Mouse (Mus musculus) cortical plate, adult 2 months (tissue): ENCODE measurements around the gene Polr1b. TPM values are rescaled to one million over a fixed set of nuclear protein-coding genes. Genes with fewer than 3 reads are reported as not detected.

Experiments
- H3K27ac ChIP-seq: fragments of 200-500 bp; 2 replicates; pipeline ENCODE4 v1.5.1; 2012; ENCODE audit warnings: low read length, control low read depth, inconsistent platforms; ENCODE audit not compliant: insufficient read depth
- H3K4me1 ChIP-seq: fragments of 200-500 bp; 2 replicates; pipeline ENCODE4 v1.6.1; 2011; ENCODE audit warnings: low read length; ENCODE audit not compliant: control insufficient read depth, insufficient read depth
- H3K4me3 ChIP-seq: fragments of 200-500 bp; 2 replicates; pipeline ENCODE4 v1.5.1; 2011; ENCODE audit warnings: mild to moderate bottlenecking, low read length, control low read depth; ENCODE audit not compliant: insufficient read depth
- CTCF ChIP-seq: fragments of 200-500 bp; IDR thresholded peaks from 2 replicates; pipeline ENCODE4 v1.5.1; 2011; ENCODE audit warnings: mild to moderate bottlenecking, control low read depth, low read length; ENCODE audit not compliant: insufficient read depth; ENCODE audit errors: extremely low read depth
- POLR2A ChIP-seq: fragments of 200-500 bp; IDR thresholded peaks from 2 replicates; pipeline ENCODE4 v1.6.1; 2011; ENCODE audit warnings: mild to moderate bottlenecking, low read length, control low read depth; ENCODE audit not compliant: insufficient read depth; ENCODE audit errors: extremely low read depth
- polyA plus RNA-seq: library from polyadenylated mRNA; depleted of rRNA; stranded (reverse); fragments of >200 nt; gene quantifications from 2 replicates; pipeline ENCODE4 v1.2.3, GENCODE M21; 2012; rRNA removed

The Polr1b gene
- 27.8 and 32.1 TPM in 2 replicates for polyA plus RNA-seq

DNA sequence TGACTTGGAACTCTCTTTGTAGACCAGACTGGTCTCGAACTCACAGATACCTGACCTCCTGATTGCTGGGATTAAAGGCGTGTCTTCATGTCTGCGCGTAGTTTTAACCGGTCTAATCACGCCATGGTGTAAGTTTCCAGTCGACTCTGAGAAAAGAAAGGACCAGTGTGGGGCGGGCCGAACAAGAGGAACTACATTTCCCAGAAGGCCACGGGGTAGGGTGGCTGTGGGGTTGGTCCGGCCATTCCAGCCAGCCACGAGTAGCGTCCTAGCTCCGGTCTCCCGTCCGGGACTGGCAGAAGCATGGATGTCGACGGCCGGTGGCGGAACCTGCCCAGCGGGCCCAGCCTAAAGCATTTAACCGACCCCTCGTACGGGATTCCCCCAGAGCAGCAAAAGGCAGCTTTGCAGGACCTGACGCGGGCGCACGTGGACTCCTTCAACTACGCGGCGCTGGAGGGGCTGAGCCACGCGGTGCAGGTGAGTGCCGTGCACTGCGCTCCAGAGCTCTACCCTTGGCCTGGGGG, at the start of gene Polr1b:
Gene Polr1b, plus strand, starts transcription at position 212 of the 527 bp plus-strand sequence.
- H3K4me3 ChIP-seq: peak within 1 kb of the TSS; percentile 67
- H3K4me1 ChIP-seq: no peaks in the 10 kb centered on the region
- no peak within 1 kb of the TSS for H3K27ac ChIP-seq
- TF ChIP-seq CTCF (no peak), POLR2A (peak; percentile 62; the same call in 1 of the 2 replicates)

DNA sequence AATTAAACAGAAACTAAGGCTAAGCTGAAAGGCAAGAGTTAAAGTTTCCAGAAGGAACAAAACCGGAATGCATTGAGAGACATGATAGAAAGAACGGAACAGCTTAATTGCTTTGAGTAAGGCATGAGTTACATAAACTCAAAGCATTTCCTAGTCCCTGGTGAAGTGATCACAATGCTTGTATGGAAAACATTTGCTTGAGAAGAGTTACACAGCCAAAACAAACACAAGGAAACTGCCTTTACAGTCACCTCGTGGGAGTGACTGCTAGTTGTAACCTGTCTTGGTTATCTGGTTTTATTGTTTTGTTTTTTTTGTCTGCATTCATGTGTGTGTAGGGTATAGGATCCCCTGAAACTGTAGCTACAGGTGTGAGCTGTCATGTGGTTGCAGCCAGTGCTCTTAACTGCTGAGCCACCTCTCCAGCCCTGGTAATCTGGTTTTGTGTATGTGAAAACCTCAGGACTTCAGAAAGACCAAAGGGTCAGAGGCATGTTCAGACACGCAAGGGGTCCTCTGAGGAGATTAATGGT, 48.3 kb upstream of the Polr1b start:
- no peak overlapping the region for H3K4me3 ChIP-seq
- TF ChIP-seq CTCF (no peak), POLR2A (no peak)
- no peaks in the 10 kb centered on the region for H3K4me1 ChIP-seq

DNA sequence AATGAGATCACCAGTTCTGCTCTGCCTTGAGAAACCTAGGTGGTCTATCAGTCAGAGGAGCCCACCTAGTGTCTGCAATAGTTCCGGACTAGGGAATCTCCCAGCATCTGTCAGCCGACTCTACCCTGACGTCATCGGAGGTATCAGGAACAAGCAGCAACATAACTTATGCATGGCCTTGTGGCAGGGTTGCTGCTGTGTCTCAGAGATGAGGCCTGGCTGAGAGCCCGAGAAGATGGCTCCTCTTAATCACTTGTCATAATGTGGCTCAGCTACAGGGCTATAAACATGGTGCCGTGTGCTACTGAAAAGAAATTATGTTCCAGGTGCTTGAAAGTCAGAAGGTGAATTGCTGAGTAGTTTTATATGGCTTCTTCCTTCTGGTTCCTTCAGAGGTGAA, 45.1 kb upstream of the Polr1b start:
- Histone ChIP-seq H3K27ac (no peak overlapping the region), H3K4me3 (no peak overlapping the region), H3K4me1 (no peaks in the 10 kb centered on the region)
- TF ChIP-seq CTCF (no peak), POLR2A (no peak)

More for the DNA sequence above, 48.3 kb upstream of the Polr1b start:
- no peak overlapping the region for H3K27ac ChIP-seq

DNA sequence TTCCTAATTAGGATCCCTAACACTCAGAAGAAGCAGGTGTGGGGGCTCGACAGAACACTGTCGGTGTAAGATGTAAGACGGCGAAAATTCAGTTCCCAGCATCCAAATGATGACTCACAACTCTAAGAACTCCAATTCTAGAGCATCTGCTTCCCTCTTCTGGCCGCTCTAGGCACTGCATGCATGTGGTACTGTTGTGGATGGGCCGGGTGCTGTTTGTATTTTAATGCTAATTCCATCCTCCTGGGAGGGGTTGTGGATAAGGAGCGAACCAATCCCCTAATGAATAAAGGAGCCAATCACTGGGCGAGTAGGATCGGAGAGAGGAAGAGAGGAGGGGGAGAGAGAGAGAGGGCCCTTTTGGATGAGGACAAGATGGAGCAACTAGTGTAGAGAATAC, 44.2 kb upstream of the Polr1b start:
- H3K4me3 ChIP-seq: no peak overlapping the region
- no peaks in the 10 kb centered on the region for H3K4me1 ChIP-seq
- no peak overlapping the region for H3K27ac ChIP-seq
- TF ChIP-seq CTCF (peak; percentile 43; the same call in 1 of the 2 replicates), POLR2A (no peak)

DNA sequence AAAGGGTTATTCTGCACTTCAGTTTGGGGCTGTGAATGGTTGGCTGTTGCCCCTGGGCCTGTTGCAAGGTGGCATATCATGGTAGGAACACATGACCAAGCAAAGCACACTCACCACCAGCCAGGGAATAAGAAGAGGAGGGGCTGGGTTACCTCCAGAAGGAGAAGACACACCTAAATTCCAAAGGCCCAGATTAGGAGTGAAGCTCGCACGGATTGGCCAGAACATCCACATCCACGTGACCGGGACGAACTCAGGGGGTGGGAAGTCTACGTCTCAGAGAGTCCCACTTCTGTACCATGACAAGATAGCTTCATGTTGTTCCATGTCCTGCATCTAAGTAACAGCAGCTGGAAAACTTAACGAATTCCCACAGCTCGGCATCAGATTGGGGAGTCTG, 43.5 kb upstream of the Polr1b start:
- no peak for TF ChIP-seq POLR2A
- TF ChIP-seq CTCF: no peak
- H3K27ac ChIP-seq: no peak overlapping the region
- no peak overlapping the region for H3K4me3 ChIP-seq
- no peaks in the 10 kb centered on the region for H3K4me1 ChIP-seq

DNA sequence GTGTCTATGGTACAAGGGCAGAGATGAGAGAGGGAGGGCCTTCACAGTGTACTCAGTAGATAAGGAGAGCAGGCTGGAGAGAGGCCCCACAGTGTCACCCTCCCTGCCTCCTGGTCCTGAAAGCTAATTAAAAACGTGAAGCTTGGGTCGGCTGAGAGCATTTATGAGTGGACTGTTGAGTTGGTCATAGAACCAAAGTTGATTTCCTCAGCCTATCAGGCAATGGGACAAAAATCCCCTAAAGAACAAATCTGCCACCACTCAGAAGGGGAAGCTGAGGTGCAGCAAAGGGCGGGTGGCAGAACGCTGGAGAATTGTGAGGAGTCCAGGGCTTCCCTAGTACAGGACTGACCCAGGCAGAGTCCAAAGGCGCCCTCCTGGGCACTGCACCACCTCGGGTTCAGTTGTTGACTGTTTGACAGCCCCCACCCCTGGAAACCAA, 42.9 kb upstream of the Polr1b start:
- Histone ChIP-seq H3K27ac (no peak overlapping the region), H3K4me1 (no peaks in the 10 kb centered on the region), H3K4me3 (no peak overlapping the region)
- TF ChIP-seq CTCF: no peak
- TF ChIP-seq POLR2A: no peak

DNA sequence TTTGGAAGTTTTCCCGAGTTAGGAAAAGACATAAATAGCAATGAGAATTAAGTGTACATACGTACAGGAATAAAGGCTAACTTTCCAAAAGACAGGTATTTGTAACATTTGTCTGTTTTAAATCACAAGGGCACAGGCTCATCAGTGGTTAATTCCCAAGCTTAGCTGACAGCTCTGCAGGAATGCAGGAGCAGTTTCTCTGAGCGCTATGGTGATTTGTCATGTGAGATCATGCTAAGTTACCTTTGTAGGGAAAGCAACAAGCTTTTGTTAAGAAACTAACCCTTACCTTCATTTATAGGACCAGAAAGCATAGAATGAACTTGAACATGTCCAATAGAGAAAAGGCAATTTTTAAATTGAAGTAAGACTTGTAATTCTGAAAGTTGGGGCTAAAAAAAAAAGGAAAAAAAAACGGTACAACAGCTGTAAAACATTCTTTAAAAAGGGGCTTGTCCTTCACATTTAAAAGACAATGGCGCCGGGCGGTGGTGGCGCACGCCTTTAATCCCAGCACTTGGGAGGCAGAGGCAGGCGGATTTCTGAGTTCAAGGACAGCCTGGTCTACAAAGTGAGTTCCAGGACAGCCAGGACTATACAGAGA, 39.2 kb upstream of the Polr1b start:
- Histone ChIP-seq H3K27ac (no peak overlapping the region), H3K4me1 (no peaks in the 10 kb centered on the region), H3K4me3 (no peak overlapping the region)
- TF ChIP-seq POLR2A (no peak), CTCF (no peak)

DNA sequence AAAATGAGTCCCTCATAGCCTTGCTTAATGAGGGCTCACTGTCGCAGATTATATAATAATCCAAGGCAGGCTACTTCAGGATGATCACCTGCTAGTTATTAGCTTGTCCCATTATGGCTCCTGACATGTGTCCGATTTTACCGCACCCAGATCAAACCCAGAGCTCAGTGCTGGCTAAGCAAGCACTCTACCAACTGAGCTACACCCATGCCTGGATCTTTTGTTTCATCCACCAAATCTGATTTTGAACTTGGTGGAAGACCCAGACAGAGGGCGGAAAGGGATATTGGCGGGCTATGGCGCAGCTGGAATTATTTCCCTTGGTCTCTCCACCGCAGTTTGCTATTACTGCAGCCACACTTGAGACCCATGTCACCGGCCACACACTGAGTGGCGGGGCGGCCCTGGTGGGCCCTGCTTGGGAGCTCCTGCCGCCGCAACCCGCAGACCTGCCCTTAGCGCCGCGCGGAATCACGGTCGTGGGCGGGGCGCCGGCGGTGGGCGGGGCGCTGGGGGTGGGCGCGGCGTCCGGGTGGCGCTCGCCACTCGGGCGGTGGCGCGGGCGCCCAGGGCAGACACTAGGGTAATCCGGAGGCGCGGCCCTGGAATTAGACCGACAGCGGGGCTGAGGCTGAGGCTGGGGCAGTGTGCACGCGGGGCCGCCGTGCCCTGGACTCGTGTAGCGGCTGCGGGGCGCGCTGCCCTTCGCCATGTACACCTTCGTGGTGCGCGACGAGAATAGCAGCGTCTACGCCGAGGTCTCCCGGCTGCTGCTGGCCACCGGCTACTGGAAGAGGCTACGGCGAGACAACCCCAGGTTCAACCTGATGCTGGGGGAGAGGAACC, 35.1 kb upstream of the Polr1b start, which contains the start of gene Ttl:
Gene Ttl, plus strand, starts transcription at position 506 of the 846 bp plus-strand sequence.
- TF ChIP-seq CTCF (no peak), POLR2A (peak; percentile 55)
- Histone ChIP-seq H3K27ac (peak within 1 kb of the TSS; percentile 65), H3K4me3 (peak within 1 kb of the TSS; percentile 85), H3K4me1 (peaks cover 7% of the 10 kb centered on the region)

DNA sequence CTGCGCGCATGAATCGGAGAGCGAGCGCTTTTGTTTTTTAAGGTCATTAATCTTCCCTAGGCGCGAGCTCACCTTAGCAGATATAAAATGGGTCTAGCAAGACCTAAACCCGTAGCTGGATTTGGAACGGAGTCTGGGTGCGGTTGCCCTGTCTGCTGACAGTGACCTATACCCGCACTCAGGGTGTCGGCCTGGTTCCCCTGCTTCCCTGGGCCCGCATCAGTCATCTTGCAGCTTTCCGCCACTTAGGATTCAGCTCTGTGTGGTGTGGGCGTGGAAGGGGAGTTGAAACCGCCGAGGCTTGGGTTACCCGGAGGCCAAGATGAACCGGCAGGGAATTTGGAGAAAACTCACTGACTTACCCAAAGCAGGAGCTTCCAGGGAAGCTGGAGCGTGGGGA, 34.5 kb upstream of the Polr1b start:
- Histone ChIP-seq H3K4me3 (peak overlapping the region; percentile 85), H3K27ac (peak overlapping the region; percentile 65; the same call in 1 of the 2 replicates), H3K4me1 (peaks cover 8% of the 10 kb centered on the region)
- TF ChIP-seq CTCF (no peak), POLR2A (no peak; the same call in 1 of the 2 replicates)

DNA sequence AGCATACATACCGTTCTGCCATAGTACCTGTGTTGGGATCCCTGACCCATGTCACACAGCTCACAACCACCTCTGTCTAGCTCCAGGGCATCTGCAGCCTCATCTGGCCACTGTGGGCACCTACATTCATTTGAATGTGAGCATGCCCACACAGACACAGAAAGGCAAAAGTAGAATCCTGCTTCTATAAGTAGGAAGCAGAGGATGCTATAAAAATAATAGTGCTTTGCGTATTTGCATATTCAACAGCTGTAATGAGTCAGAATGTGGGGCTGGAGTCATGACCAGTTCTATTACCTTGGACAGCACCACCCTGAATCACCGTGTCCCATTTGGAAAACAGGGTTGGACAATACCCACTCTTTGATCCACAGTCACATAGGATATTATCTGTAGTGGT, 30.5 kb upstream of the Polr1b start:
- TF ChIP-seq POLR2A (no peak), CTCF (no peak)
- Histone ChIP-seq H3K4me3 (no peak overlapping the region), H3K27ac (no peak overlapping the region), H3K4me1 (peaks cover 8% of the 10 kb centered on the region)
